Mouse (Mus musculus): Measurements from ENCODE around the gene Ube3a.

DNA sequence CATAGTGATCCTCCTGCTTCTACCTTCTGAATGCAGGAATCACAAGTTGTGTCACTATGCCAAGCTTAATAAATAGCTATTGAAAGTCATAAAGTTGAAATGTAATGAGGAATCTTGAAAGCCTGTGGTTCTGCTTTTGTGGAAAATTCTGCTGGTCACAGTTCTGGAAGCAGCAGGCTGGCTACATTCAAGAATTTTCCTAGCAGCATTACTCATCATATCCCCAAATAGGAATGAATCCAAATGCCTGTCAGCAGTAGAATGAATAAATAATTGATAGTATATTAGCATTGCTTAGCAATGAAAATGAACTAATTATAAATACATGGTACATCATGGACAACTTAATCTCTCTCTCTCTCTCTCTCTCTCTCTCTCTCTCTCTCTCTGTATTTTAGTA, 35.7 kb upstream of the Ube3a start:
- no peak for TF ChIP-seq EP300 (IDR thresholded peaks at IDR 0.05; ENCODE audit: low read length)
- TF ChIP-seq IRF4 (IDR thresholded peaks at IDR 0.05; ENCODE audit: low read depth, low read length) = no peak
- no peak for TF ChIP-seq RCOR1 (conservative IDR thresholded peaks at IDR 0.05; ENCODE audit: low read depth, low read length)
- no peak for TF ChIP-seq PAX5 (IDR thresholded peaks at IDR 0.05; ENCODE audit: low read length)
- TF ChIP-seq HCFC1 (IDR thresholded peaks at IDR 0.05; ENCODE audit: low read depth, low read length) = no peak
- TF ChIP-seq USF2 (conservative IDR thresholded peaks at IDR 0.05; ENCODE audit: low read depth, low read length) = no peak
- TF ChIP-seq ZMIZ1 (IDR thresholded peaks at IDR 0.05; ENCODE audit: low read depth, low read length) = no peak
- TF ChIP-seq MYC (IDR thresholded peaks at IDR 0.05; ENCODE audit: low read depth, low read length) = no peak
- no peak for TF ChIP-seq CTCF (conservative IDR thresholded peaks at IDR 0.05 in 1 of 2, IDR thresholded peaks at IDR 0.05 in 1 of 2; ENCODE audit: low read depth in 2 of 2, low read length in 2 of 2)
- no peak for TF ChIP-seq POLR2A (IDR thresholded peaks at IDR 0.05; ENCODE audit: low read depth, low read length)
- no peak for TF ChIP-seq TCF12 (IDR thresholded peaks at IDR 0.05; ENCODE audit: low read depth, low read length)
- TF ChIP-seq E2F4 (IDR thresholded peaks at IDR 0.05; ENCODE audit: insufficient replicate concordance, low read depth, low read length) = no peak
- no peak for TF ChIP-seq CHD2 (IDR thresholded peaks at IDR 0.05; ENCODE audit: low read length)
